Mouse (Mus musculus) frontal cortex, adult (tissue): ENCODE results near the gene Dner.
A peak's percentile ranks its signal among the peaks of the same experiment; 100 is the strongest.

ENCODE experiments used
- ATAC-seq: cut with Nextera tagmentation; 2 replicates; pipeline ENCODE4 v1.9.2; 2017; ENCODE audit warnings: mild to moderate bottlenecking, moderate library complexity, mixed read lengths; ENCODE audit not compliant: low TSS enrichment

Gene Dner

DNA sequence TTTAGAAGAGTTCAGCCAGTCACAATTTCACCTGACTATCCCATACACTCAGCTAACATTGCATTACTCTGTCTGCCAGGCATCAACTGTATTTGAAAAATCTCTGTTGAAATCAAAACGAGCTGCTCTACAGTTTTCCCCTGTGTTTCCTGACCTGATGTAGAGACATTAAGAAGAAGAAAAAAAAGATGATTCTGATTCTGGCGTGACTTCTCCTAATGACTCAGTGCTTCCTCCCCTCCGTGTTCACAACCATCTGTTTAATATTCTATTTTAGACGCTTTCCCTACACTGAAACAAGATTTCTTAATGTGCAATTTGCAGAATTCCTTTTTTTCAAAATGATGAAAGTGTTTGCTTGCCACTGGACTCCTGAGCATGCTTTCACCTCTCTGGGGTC is 374.7 kb downstream of the Dner start:
- peak; percentile 52 for ATAC-seq
